Mouse (Mus musculus) MEL (cell line): ENCODE measurements around the gene Ccdc63. TPM values are rescaled to one million over a fixed set of nuclear protein-coding genes. Genes with fewer than 3 reads are reported as not detected.
A peak's percentile ranks its signal among the peaks of the same experiment; 100 is the strongest.

Experiments used
- DNase-seq: peaks from one replicate; pipeline ENCODE4 v3.0.0; 2011; ENCODE audit warnings: low read depth, low spot score
- H3K27ac ChIP-seq: 2 replicates; pipeline ENCODE4 v1.5.1; 2012; ENCODE audit warnings: low read depth, mild to moderate bottlenecking, control low read depth, low read length, moderate library complexity; ENCODE audit not compliant: control insufficient read depth
- H3K27me3 ChIP-seq, 2 experiments: fragments of 150-350 bp in 1 of 2; sonication (generic) in 1 of 2; 2 replicates each; pipeline ENCODE4 v1.6.1; 2012; ENCODE audit warnings: low read length in 2 of 2, mild to moderate bottlenecking in 2 of 2, improper control_type of control experiment in 1 of 2, moderate library complexity in 1 of 2; ENCODE audit not compliant: insufficient read depth in 2 of 2, control insufficient read depth in 1 of 2
- H3K36me3 ChIP-seq, 2 experiments: 2 replicates each; pipeline ENCODE4 v1.6.1; 2012 to 2014; ENCODE audit warnings: low read length in 2 of 2, improper control_type of control experiment in 1 of 2, inconsistent platforms in 1 of 2, mild to moderate bottlenecking in 1 of 2; ENCODE audit not compliant: insufficient read depth in 2 of 2, control insufficient read depth in 1 of 2
- H3K4me1 ChIP-seq, 2 experiments: fragments of 150-350 bp in 1 of 2; sonication (generic) in 1 of 2; 2 replicates each; pipeline ENCODE4 v1.6.1; 2012; ENCODE audit warnings: low read length in 2 of 2, improper control_type of control experiment in 1 of 2, mild to moderate bottlenecking in 1 of 2; ENCODE audit not compliant: insufficient read depth in 2 of 2, control insufficient read depth in 1 of 2
- H3K4me3 ChIP-seq, 2 experiments: fragments of 150-350 bp in 1 of 2; sonication (generic) in 1 of 2; 2 replicates each; pipeline ENCODE4 v1.5.1; 2012; ENCODE audit warnings: low read depth in 2 of 2, low read length in 2 of 2, mild to moderate bottlenecking in 2 of 2, moderate library complexity in 2 of 2, control low read depth in 1 of 2, improper control_type of control experiment in 1 of 2; ENCODE audit not compliant: control insufficient read depth in 1 of 2, insufficient read depth in 1 of 2
- H3K79me2 ChIP-seq: 2 replicates; pipeline ENCODE4 v1.6.1; 2012; ENCODE audit warnings: mild to moderate bottlenecking, low read length, moderate library complexity; ENCODE audit not compliant: control insufficient read depth, poor library complexity, insufficient read depth
- H3K9ac ChIP-seq: 2 replicates; pipeline ENCODE4 v1.6.1; 2012; ENCODE audit warnings: low read depth, mild to moderate bottlenecking, control low read depth, low read length, moderate library complexity; ENCODE audit not compliant: control insufficient read depth, poor library complexity, severe bottlenecking
- H3K9me3 ChIP-seq: fragments of 150-350 bp; sonication (generic); replicated peaks from 2 replicates; pipeline ENCODE4 v1.6.1; 2012; ENCODE audit warnings: mild to moderate bottlenecking, low read length, improper control_type of control experiment, moderate library complexity; ENCODE audit not compliant: insufficient read depth
- CHD2 ChIP-seq: IDR thresholded peaks from 2 replicates; pipeline ENCODE4 v1.6.1; 2011; ENCODE audit warnings: low read length, improper control_type of control experiment
- E2F4 ChIP-seq: IDR thresholded peaks from 2 replicates; pipeline ENCODE4 v1.6.1; 2011; ENCODE audit warnings: low read depth, low read length, improper control_type of control experiment, borderline replicate concordance
- ELF1 ChIP-seq: IDR thresholded peaks from 2 replicates; pipeline ENCODE4 v1.6.1; 2014; ENCODE audit warnings: low read depth, mild to moderate bottlenecking, inconsistent platforms, low read length, improper control_type of control experiment, moderate library complexity
- EP300 ChIP-seq, 2 experiments: IDR thresholded peaks; 2 replicates each; pipeline ENCODE4 v1.6.1; 2011; ENCODE audit warnings: improper control_type of control experiment in 2 of 2, low read length in 2 of 2, low read depth in 1 of 2, mild to moderate bottlenecking in 1 of 2
- ETS1 ChIP-seq: IDR thresholded peaks from 2 replicates; pipeline ENCODE4 v1.6.1; 2012; ENCODE audit warnings: low read depth, mild to moderate bottlenecking, inconsistent platforms, low read length, improper control_type of control experiment, moderate library complexity
- GATA1 ChIP-seq: IDR thresholded peaks from 2 replicates; pipeline ENCODE4 v1.6.1; 2011; ENCODE audit warnings: low read depth, low read length, improper control_type of control experiment
- HCFC1 ChIP-seq: IDR thresholded peaks from 2 replicates; pipeline ENCODE4 v1.6.1; 2012; ENCODE audit warnings: low read depth, mild to moderate bottlenecking, inconsistent platforms, low read length, improper control_type of control experiment, moderate library complexity
- MYB ChIP-seq: IDR thresholded peaks from 2 replicates; pipeline ENCODE4 v1.6.1; 2011; ENCODE audit warnings: mild to moderate bottlenecking, low read depth, low read length, improper control_type of control experiment
- POLR2AphosphoS2 ChIP-seq: IDR thresholded peaks from 2 replicates; pipeline ENCODE4 v1.6.1; 2011; ENCODE audit warnings: low read length, improper control_type of control experiment
- POLR2AphosphoS5 ChIP-seq: IDR thresholded peaks from 2 replicates; pipeline ENCODE4 v1.6.1; 2012; ENCODE audit warnings: low read depth, borderline replicate concordance, mild to moderate bottlenecking, inconsistent platforms, low read length, moderate library complexity, mixed read lengths
- SIN3A ChIP-seq: IDR thresholded peaks from 2 replicates; pipeline ENCODE4 v1.6.1; 2012; ENCODE audit warnings: low read length, improper control_type of control experiment, inconsistent platforms
- SMC3 ChIP-seq: IDR thresholded peaks from 2 replicates; pipeline ENCODE4 v1.6.1; 2011; ENCODE audit warnings: low read depth, low read length, improper control_type of control experiment
- TAL1 ChIP-seq: IDR thresholded peaks from 2 replicates; pipeline ENCODE4 v1.6.1; 2012; ENCODE audit warnings: mild to moderate bottlenecking, inconsistent platforms, low read length, moderate library complexity, mixed read lengths
- TCF12 ChIP-seq: IDR thresholded peaks from 2 replicates; pipeline ENCODE4 v1.6.1; 2014; ENCODE audit warnings: low read depth, mild to moderate bottlenecking, inconsistent platforms, low read length, improper control_type of control experiment, moderate library complexity
- USF2 ChIP-seq, 2 experiments: IDR thresholded peaks; 2 replicates each; pipeline ENCODE4 v1.6.1; 2011 to 2012; ENCODE audit warnings: improper control_type of control experiment in 2 of 2, low read length in 2 of 2, borderline replicate concordance in 1 of 2, inconsistent platforms in 1 of 2, low read depth in 1 of 2, mild to moderate bottlenecking in 1 of 2; ENCODE audit not compliant: insufficient read depth in 1 of 2
- ZC3H11A ChIP-seq: IDR thresholded peaks from 2 replicates; pipeline ENCODE4 v1.6.1; 2012; ENCODE audit warnings: low read depth, mild to moderate bottlenecking, inconsistent platforms, low read length, improper control_type of control experiment
- ZKSCAN1 ChIP-seq: IDR thresholded peaks from 2 replicates; pipeline ENCODE4 v1.6.1; 2012; ENCODE audit warnings: low read depth, mild to moderate bottlenecking, inconsistent platforms, low read length, improper control_type of control experiment, moderate library complexity
- ZMIZ1 ChIP-seq: IDR thresholded peaks from 2 replicates; pipeline ENCODE4 v1.6.1; 2012; ENCODE audit warnings: low read depth, mild to moderate bottlenecking, inconsistent platforms, low read length, improper control_type of control experiment, moderate library complexity
- ZNF384 ChIP-seq: IDR thresholded peaks from 2 replicates; pipeline ENCODE4 v1.6.1; 2012; ENCODE audit warnings: low read depth, mild to moderate bottlenecking, inconsistent platforms, low read length, improper control_type of control experiment
- polyA plus RNA-seq, 2 experiments: library from polyadenylated mRNA; stranded (reverse) in 1 of 2; unstranded in 1 of 2; fragments of >175 nt in 1 of 2; fragments of >200 nt in 1 of 2; gene quantifications; 2 replicates each; pipeline versions ENCODE4 v1.2.1 to v1.2.4; 2012; ENCODE audit warnings: low replicate concordance in 2 of 2, low read depth in 1 of 2; ENCODE audit not compliant: insufficient read length in 2 of 2, insufficient read depth in 1 of 2, missing spikeins in 1 of 2
- total RNA-seq: library from RNA; depleted of rRNA; stranded (reverse); fragments of 300-350 nt; gene quantifications from 2 replicates; pipeline ENCODE4 v1.2.3, GENCODE M21; 2012

Ccdc63 gene
- total and polyA plus RNA-seq, 3 experiments: 1.6 to 4.7 TPM; not detected in 1

DNA sequence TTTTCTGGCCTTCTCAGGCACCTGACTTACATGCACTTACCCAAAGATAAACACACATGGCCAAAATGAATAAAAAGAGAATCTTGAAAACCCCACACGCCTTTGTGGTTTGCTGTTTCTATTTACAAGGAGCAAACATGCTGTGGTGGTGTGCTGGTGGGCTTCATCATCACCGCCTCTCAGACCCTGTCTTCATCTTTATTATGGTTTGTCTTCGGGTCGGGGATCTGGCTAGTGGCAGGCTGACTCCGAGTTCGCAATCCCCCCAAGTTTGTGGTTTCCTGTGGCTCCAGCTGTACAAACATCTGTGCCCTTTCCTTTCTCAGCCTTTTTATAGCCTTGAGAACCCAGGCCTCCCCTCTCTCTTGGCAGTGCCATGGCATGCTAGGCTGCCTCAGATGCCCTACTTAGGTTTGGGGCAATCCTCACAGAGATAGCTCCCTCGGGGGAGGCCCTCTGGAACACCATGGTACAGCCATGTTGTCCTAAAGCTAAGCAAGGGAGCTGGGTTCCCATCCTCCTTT, 43.7 kb upstream of the Ccdc63 start:
- no peaks in the 10 kb centered on the region for H3K9me3 ChIP-seq
- H3K36me3 ChIP-seq: peaks cover 0 to 5% of the 10 kb centered on the region in 2 experiments; a peak in 1 of 4 replicates
- no peak for TF ChIP-seq USF2 (IDR thresholded peaks at IDR 0.05; ENCODE audit: borderline replicate concordance in 1 of 2, insufficient read depth in 1 of 2, low read depth in 1 of 2, low read length in 2 of 2)
- no peak for TF ChIP-seq TAL1
- no peak for TF ChIP-seq ZKSCAN1
- no peak for TF ChIP-seq TCF12
- DNase-seq: no peak
- H3K27me3 ChIP-seq: no peaks in the 10 kb centered on the region; a peak in 1 of 4 replicates
- H3K9ac ChIP-seq: no peak overlapping the region
- H3K27ac ChIP-seq: no peak overlapping the region
- H3K4me1 ChIP-seq: peaks cover 0 to 4% of the 10 kb centered on the region in 2 experiments; a peak in 1 of 4 replicates
- no peak overlapping the region for H3K4me3 ChIP-seq
- H3K79me2 ChIP-seq: no peaks in the 10 kb centered on the region

DNA sequence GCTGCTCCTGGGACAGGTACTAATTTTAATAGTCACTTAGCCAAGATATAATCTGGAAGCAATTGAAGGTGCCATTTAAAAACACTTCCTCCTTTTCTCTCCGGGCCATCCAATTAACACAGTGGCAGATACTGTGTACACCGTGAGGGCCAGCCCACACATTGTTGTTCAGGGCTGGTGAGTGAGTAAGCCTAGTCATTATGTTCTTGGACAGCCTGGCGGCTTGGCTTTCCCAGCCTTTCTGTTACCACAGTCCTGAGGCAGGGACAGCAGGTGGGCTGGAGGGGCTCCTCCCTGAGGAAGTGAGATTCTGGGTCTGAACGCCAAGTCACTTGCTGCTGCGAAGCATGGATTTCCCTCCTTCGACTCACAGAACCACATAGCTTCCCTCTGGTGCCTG, 39.0 kb upstream of the Ccdc63 start:
- H3K4me3 ChIP-seq: peak overlapping the region in 1 of 2 experiments; percentile 35; a peak in 1 of 4 replicates
- H3K79me2 ChIP-seq: no peaks in the 10 kb centered on the region
- TF ChIP-seq SIN3A (no peak), SMC3 (no peak), MYB (no peak), ZC3H11A (no peak), ELF1 (0 out of 2 replicates have a peak, but pooled peaks have one; percentile 26), ZNF384 (no peak), GATA1 (0 out of 2 replicates have a peak, but pooled peaks have one; percentile 39), HCFC1 (no peak), ZMIZ1 (no peak), POLR2AphosphoS2 (no peak), ZKSCAN1 (no peak), ETS1 (no peak), CHD2 (no peak), POLR2AphosphoS5 (no peak), E2F4 (no peak), EP300 (IDR thresholded peaks at IDR 0.05; ENCODE audit: low read depth in 1 of 2, low read length in 2 of 2) (no peak)

More for the DNA sequence above, 39.0 kb upstream of the Ccdc63 start:
- Histone ChIP-seq H3K27me3 (no peaks in the 10 kb centered on the region; a peak in 1 of 4 replicates), H3K27ac (no peak overlapping the region), H3K9me3 (no peaks in the 10 kb centered on the region), H3K9ac (0 out of 2 replicates have a peak overlapping the region, but pooled peaks have one; percentile 22), H3K4me1 (peaks cover 0 to 8% of the 10 kb centered on the region in 2 experiments; a peak in 1 of 4 replicates), H3K36me3 (peaks cover 0 to 9% of the 10 kb centered on the region in 2 experiments; a peak in 2 of 4 replicates)
- peak; percentile 76 for DNase-seq
